Mouse (Mus musculus): ENCODE results near the gene 2300003K06Rik. TPM values are rescaled to one million over a fixed set of nuclear protein-coding genes. Genes with fewer than 3 reads are reported as not detected.
"Not testable (repeated sequence)": the region's sequence is repeated elsewhere in the genome, so short reads cannot be mapped to it uniquely, and the experiment has no call there.

2300003K06Rik gene
- polyA plus RNA-seq (2015; fragmentation: Nextera tagmentation; extraction: Ambion mirVana) = not detected in 2 replicates

- H3K4me3 ChIP-seq = no peak within 1 kb of the TSS
- H3K27me3 ChIP-seq = no peaks in the 10 kb centered on the region
- no peaks in the 10 kb centered on the region for H3K36me3 ChIP-seq (ENCODE audit: poor library complexity, severe bottlenecking)
- H3K9ac ChIP-seq = no peak within 1 kb of the TSS
- H3K9me3 ChIP-seq (replicated peaks) = no peaks in the 10 kb centered on the region
- no peak within 1 kb of the TSS for H3K27ac ChIP-seq
- H3K4me1 ChIP-seq = peaks cover 11% of the 10 kb centered on the region
- ATAC-seq = no peak
- no peak within 1 kb of the TSS for H3K4me2 ChIP-seq
- 83% methylated on average over 1 of the region's 1 CpGs for WGBS
Measured at GRCm38 (mm10) chr11:99837966-99838365, at the start of gene 2300003K06Rik. Gene 2300003K06Rik (minus strand): TSS chr11:99838066.

- not testable (repeated sequence) for H3K4me1 ChIP-seq; H3K4me2 ChIP-seq; H3K4me3 ChIP-seq; H3K9ac ChIP-seq; H3K9me3 ChIP-seq (replicated peaks); ATAC-seq; H3K27ac ChIP-seq; H3K27me3 ChIP-seq; H3K36me3 ChIP-seq (ENCODE audit: poor library complexity, severe bottlenecking)
- 57% methylated on average over 1 of the region's 1 CpGs for WGBS
Measured at GRCm38 (mm10) chr11:99878887-99879286, 41.0 kb upstream of the 2300003K06Rik start, which contains the start of gene Gm11567. Gene Gm11567 (plus strand): TSS chr11:99879187.

GRCm38 (mm10) chr11:99873089-99873488, 35.2 kb upstream of the 2300003K06Rik start, which contains the start of gene Krtap9-1:
Gene Krtap9-1 (plus strand): TSS chr11:99873389.
- not testable (repeated sequence) for H3K4me2 ChIP-seq; H3K27ac ChIP-seq; H3K9me3 ChIP-seq (replicated peaks); H3K4me3 ChIP-seq; ATAC-seq; H3K27me3 ChIP-seq; H3K36me3 ChIP-seq (ENCODE audit: poor library complexity, severe bottlenecking); H3K4me1 ChIP-seq; H3K9ac ChIP-seq
- WGBS = 49% methylated on average over 1 of the region's 1 CpGs

- not testable (repeated sequence) for H3K27me3 ChIP-seq; H3K9ac ChIP-seq; H3K36me3 ChIP-seq (ENCODE audit: poor library complexity, severe bottlenecking); H3K9me3 ChIP-seq (replicated peaks); H3K4me2 ChIP-seq; ATAC-seq; H3K4me3 ChIP-seq; H3K4me1 ChIP-seq; H3K27ac ChIP-seq
- WGBS = 79% methylated on average over 1 of the region's 1 CpGs
Measured at GRCm38 (mm10) chr11:99864176-99864575, 26.3 kb upstream of the 2300003K06Rik start, which contains the start of gene Gm11559. Gene Gm11559 (plus strand): TSS chr11:99864476.

GRCm38 (mm10) chr11:99858761-99859160, 20.9 kb upstream of the 2300003K06Rik start:
- Histone ChIP-seq H3K4me3 (no peak overlapping the region), H3K4me1 (0 out of 2 replicates have a peak, but pooled peaks cover 4% of the 10 kb centered on the region), H3K27me3 (no peaks in the 10 kb centered on the region), H3K36me3 (ENCODE audit: poor library complexity, severe bottlenecking) (no peaks in the 10 kb centered on the region), H3K9me3 (replicated peaks) (no peaks in the 10 kb centered on the region), H3K27ac (no peak overlapping the region), H3K9ac (no peak overlapping the region), H3K4me2 (no peak overlapping the region)
- WGBS = 68% methylated on average over 2 of the region's 2 CpGs
- ATAC-seq = no peak

GRCm38 (mm10) chr11:99857617-99858016, 19.8 kb upstream of the 2300003K06Rik start, which contains the start of gene Gm11568:
Gene Gm11568 (plus strand): TSS chr11:99857917.
- Histone ChIP-seq H3K4me3 (no peak within 1 kb of the TSS), H3K4me2 (no peak within 1 kb of the TSS), H3K36me3 (ENCODE audit: poor library complexity, severe bottlenecking) (no peaks in the 10 kb centered on the region), H3K9ac (no peak within 1 kb of the TSS), H3K27me3 (no peaks in the 10 kb centered on the region), H3K9me3 (replicated peaks) (no peaks in the 10 kb centered on the region), H3K27ac (no peak within 1 kb of the TSS), H3K4me1 (0 out of 2 replicates have a peak, but pooled peaks cover 4% of the 10 kb centered on the region)
- WGBS = 76% methylated on average over 2 of the region's 2 CpGs
- ATAC-seq = no peak

- no peaks in the 10 kb centered on the region for H3K27me3 ChIP-seq
- no peak for ATAC-seq
- WGBS = 69% methylated on average over 3 of the region's 3 CpGs
- no peak overlapping the region for H3K4me2 ChIP-seq
- 0 out of 2 replicates have a peak, but pooled peaks cover 4% of the 10 kb centered on the region for H3K4me1 ChIP-seq
- no peak overlapping the region for H3K9ac ChIP-seq
- H3K27ac ChIP-seq = no peak overlapping the region
- H3K9me3 ChIP-seq (replicated peaks) = no peaks in the 10 kb centered on the region; the same call in 1 of the 2 replicates
- no peak overlapping the region for H3K4me3 ChIP-seq
- no peaks in the 10 kb centered on the region for H3K36me3 ChIP-seq (ENCODE audit: poor library complexity, severe bottlenecking)
Measured at GRCm38 (mm10) chr11:99854121-99854520, 16.3 kb upstream of the 2300003K06Rik start.

GRCm38 (mm10) chr11:99851508-99851907, 13.6 kb upstream of the 2300003K06Rik start, which contains the start of gene Krtap4-16:
Gene Krtap4-16 (minus strand): TSS chr11:99851608.
- ATAC-seq = no peak
- 0 out of 2 replicates have a peak, but pooled peaks cover 4% of the 10 kb centered on the region for H3K4me1 ChIP-seq
- H3K36me3 ChIP-seq (ENCODE audit: poor library complexity, severe bottlenecking) = no peaks in the 10 kb centered on the region
- H3K9me3 ChIP-seq (replicated peaks) = no peaks in the 10 kb centered on the region; the same call in 1 of the 2 replicates
- H3K9ac ChIP-seq = no peak within 1 kb of the TSS
- no peak within 1 kb of the TSS for H3K4me2 ChIP-seq
- H3K4me3 ChIP-seq = no peak within 1 kb of the TSS
- H3K27ac ChIP-seq = no peak within 1 kb of the TSS
- H3K27me3 ChIP-seq = no peaks in the 10 kb centered on the region

- no peak overlapping the region for H3K4me3 ChIP-seq
- H3K9me3 ChIP-seq (replicated peaks) = no peaks in the 10 kb centered on the region; the same call in 1 of the 2 replicates
- H3K4me1 ChIP-seq = peaks cover 9% of the 10 kb centered on the region
- no peak for ATAC-seq
- 76% methylated on average over 2 of the region's 2 CpGs for WGBS
- H3K9ac ChIP-seq = no peak overlapping the region
- H3K27me3 ChIP-seq = no peaks in the 10 kb centered on the region
- no peaks in the 10 kb centered on the region for H3K36me3 ChIP-seq (ENCODE audit: poor library complexity, severe bottlenecking)
- H3K27ac ChIP-seq = no peak overlapping the region
- no peak overlapping the region for H3K4me2 ChIP-seq
Measured at GRCm38 (mm10) chr11:99846746-99847145, 8.9 kb upstream of the 2300003K06Rik start.

- Histone ChIP-seq H3K9ac (no peak overlapping the region), H3K36me3 (ENCODE audit: poor library complexity, severe bottlenecking) (no peaks in the 10 kb centered on the region), H3K27ac (no peak overlapping the region), H3K4me1 (peaks cover 11% of the 10 kb centered on the region), H3K9me3 (replicated peaks) (no peaks in the 10 kb centered on the region), H3K4me2 (no peak overlapping the region), H3K27me3 (no peaks in the 10 kb centered on the region), H3K4me3 (no peak overlapping the region)
- 17% methylated on average over 1 of the region's 1 CpGs for WGBS
- ATAC-seq = no peak
Measured at GRCm38 (mm10) chr11:99842185-99842584, 4.3 kb upstream of the 2300003K06Rik start.

GRCm38 (mm10) chr11:99815566-99815965, 22.3 kb downstream of the 2300003K06Rik start, which contains the start of gene Gm11564:
Gene Gm11564 (minus strand): TSS chr11:99815666.
- H3K9ac ChIP-seq; H3K36me3 ChIP-seq (ENCODE audit: poor library complexity, severe bottlenecking); H3K4me2 ChIP-seq; H3K4me3 ChIP-seq; ATAC-seq; H3K9me3 ChIP-seq (replicated peaks); H3K4me1 ChIP-seq; H3K27ac ChIP-seq; H3K27me3 ChIP-seq: not testable (repeated sequence)
- 88% methylated on average over 2 of the region's 2 CpGs for WGBS

- not testable (repeated sequence) for H3K9ac ChIP-seq
Measured at GRCm38 (mm10) chr11:99809792-99810191, 28.1 kb downstream of the 2300003K06Rik start, which contains the start of gene Krtap4-13. Gene Krtap4-13 (minus strand): TSS chr11:99809892.

GRCm38 (mm10) chr11:99804346-99804745, 33.5 kb downstream of the 2300003K06Rik start, which contains the start of gene Gm11554:
Gene Gm11554 (minus strand): TSS chr11:99804446.
- not testable (repeated sequence) for H3K4me1 ChIP-seq; H3K27me3 ChIP-seq; H3K9ac ChIP-seq; H3K27ac ChIP-seq; H3K36me3 ChIP-seq (ENCODE audit: poor library complexity, severe bottlenecking); ATAC-seq; H3K9me3 ChIP-seq (replicated peaks); H3K4me2 ChIP-seq; H3K4me3 ChIP-seq
- no CpG with 5 or more reads among the region's 1 CpGs for WGBS

More at GRCm38 (mm10) chr11:99809792-99810191, 28.1 kb downstream of the 2300003K06Rik start, which contains the start of gene Krtap4-13:
- not testable (repeated sequence) for H3K27me3 ChIP-seq; H3K4me1 ChIP-seq; H3K4me3 ChIP-seq; ATAC-seq; H3K36me3 ChIP-seq (ENCODE audit: poor library complexity, severe bottlenecking); H3K4me2 ChIP-seq; H3K9me3 ChIP-seq (replicated peaks); H3K27ac ChIP-seq

All from forebrain, embryonic 13.5 days (tissue).